Mouse (Mus musculus) brain, embryonic 14.5 days (tissue): ENCODE measurements around the gene Tmem14c.
"Not testable (repeated sequence)": the region's sequence is repeated elsewhere in the genome, so short reads cannot be mapped to it uniquely, and the experiment has no call there.

Experiments used
- CTCF ChIP-seq: fragments of 200-500 bp; IDR thresholded peaks from 2 replicates; pipeline ENCODE4 v1.5.1; 2012; ENCODE audit warnings: inconsistent platforms, mild to moderate bottlenecking, moderate library complexity, borderline replicate concordance; ENCODE audit not compliant: insufficient read depth, insufficient read length; ENCODE audit errors: extremely low read depth
- POLR2A ChIP-seq: fragments of 200-500 bp; IDR thresholded peaks from 2 replicates; pipeline ENCODE4 v1.6.1; 2012; ENCODE audit warnings: mild to moderate bottlenecking, inconsistent platforms, borderline replicate concordance; ENCODE audit not compliant: poor library complexity, insufficient read depth, insufficient read length, severe bottlenecking; ENCODE audit errors: extremely low read depth

GRCm38 (mm10) chr13:40987608-40988303, 28.3 kb upstream of the Tmem14c start:
- TF ChIP-seq POLR2A, CTCF: not testable (repeated sequence)
